Mouse (Mus musculus) 3T3-L1 (cell line): ENCODE results near the gene Gm14214.

ENCODE experiments used
- DNase-seq: peaks from one replicate; pipeline ENCODE4 v3.0.0-alpha.2; 2015; ENCODE audit warnings: low read depth, low spot score

Gm14214 gene

GRCm38 (mm10) chr2:154769930-154770329, at the start of gene Gm14214:
Gene Gm14214, minus strand, starts transcription at chr2:154770030.
- no peak for DNase-seq

- no peak for DNase-seq
Observed at GRCm38 (mm10) chr2:154818599-154818998, 48.8 kb upstream of the Gm14214 start.

GRCm38 (mm10) chr2:154817788-154818187, 48.0 kb upstream of the Gm14214 start:
- peak; percentile 56 for DNase-seq

GRCm38 (mm10) chr2:154817089-154817488, 47.3 kb upstream of the Gm14214 start:
- DNase-seq = no peak

GRCm38 (mm10) chr2:154813426-154813825, 43.6 kb upstream of the Gm14214 start:
- DNase-seq = peak; percentile 82

- DNase-seq = peak; percentile 45
Observed at GRCm38 (mm10) chr2:154810821-154811220, 41.0 kb upstream of the Gm14214 start.

- peak; percentile 61 for DNase-seq
Observed at GRCm38 (mm10) chr2:154809107-154809762, 39.4 kb upstream of the Gm14214 start.

GRCm38 (mm10) chr2:154807689-154808088, 37.9 kb upstream of the Gm14214 start:
- no peak for DNase-seq

- no peak for DNase-seq
Observed at GRCm38 (mm10) chr2:154803845-154804244, 34.0 kb upstream of the Gm14214 start.

- peak; percentile 56 for DNase-seq
Observed at GRCm38 (mm10) chr2:154803372-154803771, 33.5 kb upstream of the Gm14214 start.

GRCm38 (mm10) chr2:154791661-154792642, 22.1 kb upstream of the Gm14214 start:
- peak; percentile 67 for DNase-seq

- DNase-seq = peak; percentile 99
Observed at GRCm38 (mm10) chr2:154790656-154791483, 21.0 kb upstream of the Gm14214 start, which contains the start of the genes Raly and a. Gene Raly, plus strand, starts transcription at chr2:154791096. Gene a, plus strand, starts transcription at chr2:154791402.

- no peak for DNase-seq
Observed at GRCm38 (mm10) chr2:154789977-154790655, 20.3 kb upstream of the Gm14214 start.

GRCm38 (mm10) chr2:154789381-154789780, 19.6 kb upstream of the Gm14214 start:
- no peak for DNase-seq

GRCm38 (mm10) chr2:154786776-154787175, 16.9 kb upstream of the Gm14214 start:
- DNase-seq = no peak

GRCm38 (mm10) chr2:154786187-154786586, 16.4 kb upstream of the Gm14214 start:
- DNase-seq = peak; percentile 44

GRCm38 (mm10) chr2:154785284-154785683, 15.5 kb upstream of the Gm14214 start:
- DNase-seq = peak; percentile 84

- DNase-seq = no peak
Observed at GRCm38 (mm10) chr2:154782856-154783650, 13.2 kb upstream of the Gm14214 start.

GRCm38 (mm10) chr2:154782361-154782760, 12.5 kb upstream of the Gm14214 start:
- DNase-seq = no peak

- no peak for DNase-seq
Observed at GRCm38 (mm10) chr2:154779648-154780047, 9.8 kb upstream of the Gm14214 start.
